Mouse (Mus musculus): Measurements from ENCODE around the gene Id1. TPM values are rescaled to one million over a fixed set of nuclear protein-coding genes. Genes with fewer than 3 reads are reported as not detected.

Gene Id1
- polyA plus RNA-seq, 1 experiment from 2014 or later: 76.1 TPM

DNA sequence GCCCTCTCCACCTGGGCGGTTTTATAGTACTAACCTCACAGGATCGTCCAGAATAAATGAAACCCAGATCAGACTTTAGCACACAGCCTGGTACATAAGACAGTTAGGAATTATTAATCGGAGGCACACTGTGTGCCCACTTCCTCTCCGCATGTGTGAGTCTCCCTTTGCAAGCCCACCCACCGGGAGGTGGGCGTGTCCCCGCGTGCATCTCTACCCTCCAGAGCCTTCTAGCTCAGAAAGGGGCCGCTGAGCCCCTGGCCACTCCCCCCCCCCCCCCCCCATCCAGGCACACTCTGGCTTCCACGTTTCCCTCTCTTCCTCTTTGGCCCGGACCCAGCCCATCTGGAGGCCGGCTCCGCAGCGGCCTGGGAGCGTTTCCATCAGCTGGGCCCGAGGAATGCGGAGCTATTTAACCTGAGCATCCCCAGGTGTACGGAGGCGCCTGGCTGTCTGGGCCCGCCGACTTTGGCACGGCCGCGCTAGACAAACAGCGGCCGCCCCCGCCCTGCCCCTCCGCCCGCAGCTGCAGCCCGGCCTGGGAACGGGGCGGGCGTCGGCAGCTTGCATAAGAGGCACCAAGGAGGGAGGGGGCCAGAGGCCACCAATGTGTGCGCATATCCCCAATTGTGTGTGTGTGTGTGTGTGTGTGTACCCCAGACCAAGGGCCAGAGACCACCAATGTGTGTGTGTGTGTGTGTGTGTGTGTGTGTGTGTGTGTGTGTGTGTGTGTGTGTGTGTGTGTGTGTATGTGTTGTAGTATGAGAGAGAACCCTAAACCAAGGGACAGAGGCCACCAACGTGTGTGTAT lies 3.2 kb downstream of the Id1 start:
- no peaks in the 10 kb centered on the region for H3K27me3 ChIP-seq (replicated peaks; ENCODE audit: control insufficient read depth, insufficient read depth, low read length)
- WGBS: under 1% methylated on average over 35 of the region's 36 CpGs
- no peaks in the 10 kb centered on the region for H3K9me3 ChIP-seq (ENCODE audit: control insufficient read depth)
- peaks cover 5% of the 10 kb centered on the region; the same call in 1 of the 2 replicates for H3K4me1 ChIP-seq (replicated peaks; ENCODE audit: control insufficient read depth, insufficient read depth, low read length)
- no peaks in the 10 kb centered on the region for H3K36me3 ChIP-seq (ENCODE audit: control insufficient read depth, insufficient read depth)
- no peak for TF ChIP-seq CTCF (IDR thresholded peaks at IDR 0.05; ENCODE audit: low read depth)
- peak overlapping the region; percentile 60 for H3K4me3 ChIP-seq (ENCODE audit: low read depth, low read length)
- 0 out of 2 replicates have a peak overlapping the region, but pooled peaks have one; percentile 8 for H3K9ac ChIP-seq (ENCODE audit: low read depth, low read length)
- H3K4me2 ChIP-seq (replicated peaks; ENCODE audit: low read depth): peak overlapping the region; percentile 68
- peak overlapping the region; percentile 85 for H3K27ac ChIP-seq (ENCODE audit: low read depth, low read length)
- peak; percentile 68 for ATAC-seq

DNA sequence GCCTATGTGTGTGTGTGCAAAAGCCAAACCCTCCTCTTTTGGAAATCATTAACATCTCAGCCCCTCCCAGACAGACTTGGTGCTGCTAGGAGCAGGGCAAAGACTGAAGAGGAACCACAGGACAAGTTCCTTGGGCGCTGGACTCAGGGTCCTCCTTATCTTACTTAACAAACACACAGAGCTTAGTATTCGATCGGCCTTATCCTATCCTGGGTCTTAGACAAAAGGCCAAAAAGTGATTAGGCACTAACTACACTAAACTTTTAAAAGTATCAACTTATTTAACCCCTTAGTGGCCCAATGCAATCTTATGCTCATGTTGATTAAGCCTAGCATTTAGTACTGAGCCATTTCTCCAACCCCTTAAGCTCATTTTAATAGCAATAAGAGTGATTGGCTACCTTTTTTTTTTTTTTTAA lies 3.8 kb downstream of the Id1 start:
- Histone ChIP-seq H3K9ac (ENCODE audit: low read depth, low read length) (no peak overlapping the region), H3K4me3 (ENCODE audit: low read depth, low read length) (no peak overlapping the region), H3K4me2 (replicated peaks; ENCODE audit: low read depth) (peak overlapping the region; percentile 68), H3K36me3 (ENCODE audit: control insufficient read depth, insufficient read depth) (no peaks in the 10 kb centered on the region), H3K4me1 (replicated peaks; ENCODE audit: control insufficient read depth, insufficient read depth, low read length) (peaks cover 4% of the 10 kb centered on the region; the same call in 1 of the 2 replicates), H3K27me3 (replicated peaks; ENCODE audit: control insufficient read depth, insufficient read depth, low read length) (no peaks in the 10 kb centered on the region), H3K27ac (ENCODE audit: low read depth, low read length) (peak overlapping the region; percentile 85), H3K9me3 (ENCODE audit: control insufficient read depth) (no peaks in the 10 kb centered on the region)
- no peak for TF ChIP-seq CTCF (IDR thresholded peaks at IDR 0.05; ENCODE audit: low read depth)
- 10% methylated on average over 3 of the region's 3 CpGs for WGBS
- ATAC-seq: peak; percentile 70

DNA sequence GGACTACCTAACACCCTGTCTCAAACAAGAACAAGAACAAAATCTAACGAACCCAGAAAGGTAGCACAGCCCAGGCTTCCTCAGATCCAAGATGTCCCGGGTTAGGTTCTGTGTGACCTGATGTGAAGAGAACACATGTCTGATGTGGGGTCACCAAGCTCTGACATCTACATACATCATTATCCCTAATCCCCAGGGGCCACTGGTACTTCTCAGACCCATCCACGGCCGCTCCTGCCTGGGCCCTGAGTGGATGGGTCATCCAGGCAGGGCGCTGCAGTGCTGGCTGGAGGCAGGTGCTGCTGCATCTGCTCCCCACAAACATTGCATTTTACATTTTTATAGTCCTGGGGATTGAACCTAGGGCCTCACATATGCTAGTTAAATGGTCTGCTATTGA lies 4.4 kb downstream of the Id1 start:
- WGBS: 56% methylated on average over 5 of the region's 5 CpGs
- Histone ChIP-seq H3K9me3 (ENCODE audit: control insufficient read depth) (no peaks in the 10 kb centered on the region), H3K36me3 (ENCODE audit: control insufficient read depth, insufficient read depth) (no peaks in the 10 kb centered on the region), H3K9ac (ENCODE audit: low read depth, low read length) (no peak overlapping the region), H3K4me1 (replicated peaks; ENCODE audit: control insufficient read depth, insufficient read depth, low read length) (peaks cover 4% of the 10 kb centered on the region; the same call in 1 of the 2 replicates), H3K27me3 (replicated peaks; ENCODE audit: control insufficient read depth, insufficient read depth, low read length) (no peaks in the 10 kb centered on the region), H3K4me2 (replicated peaks; ENCODE audit: low read depth) (no peak overlapping the region; the same call in 1 of the 2 replicates), H3K4me3 (ENCODE audit: low read depth, low read length) (no peak overlapping the region), H3K27ac (ENCODE audit: low read depth, low read length) (peak overlapping the region; percentile 85)
- no peak for ATAC-seq
- TF ChIP-seq CTCF (IDR thresholded peaks at IDR 0.05; ENCODE audit: low read depth): no peak

DNA sequence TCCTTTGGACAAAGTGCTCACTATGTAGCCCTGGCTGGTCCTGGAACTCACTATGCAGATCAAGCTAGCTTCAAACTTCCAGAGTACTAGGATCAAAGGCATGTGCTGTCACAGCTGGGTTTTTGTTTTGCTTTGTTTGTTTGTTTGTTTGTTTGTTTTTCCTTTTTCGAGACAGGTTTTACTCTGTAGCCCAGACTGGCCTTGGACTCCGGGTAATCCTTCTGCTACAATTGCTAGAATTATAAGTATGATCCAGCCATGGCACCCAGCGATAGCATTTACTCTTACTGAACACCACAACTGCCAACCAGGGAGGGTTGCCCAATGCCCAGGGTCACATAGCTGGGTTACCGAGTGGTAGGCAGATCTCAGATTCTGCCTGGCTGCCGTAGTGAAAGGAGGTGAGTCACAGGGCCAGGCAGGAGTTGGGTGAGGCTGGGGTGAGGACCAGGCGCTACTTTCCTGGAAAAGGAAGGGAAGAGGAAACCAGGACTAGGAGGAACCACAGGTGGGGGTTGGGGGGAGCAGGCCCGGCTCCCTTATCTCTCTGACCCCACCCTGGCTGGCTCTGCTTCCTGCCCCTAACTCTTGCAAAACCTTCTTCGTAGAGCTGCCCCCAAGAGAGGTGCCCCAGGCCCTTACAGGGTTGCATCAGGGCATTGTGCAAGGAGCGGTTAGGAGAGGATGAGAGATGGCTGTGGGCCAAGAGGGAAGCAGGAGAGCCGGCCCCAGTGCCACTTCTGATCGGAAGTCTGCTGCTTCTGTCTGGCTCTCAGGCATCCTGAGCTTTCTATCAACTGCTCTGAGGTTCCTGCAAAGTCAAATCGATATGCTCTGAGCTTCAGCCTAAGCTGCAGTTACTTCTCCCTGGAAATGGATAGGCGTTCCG lies 5.3 kb downstream of the Id1 start:
- Histone ChIP-seq H3K36me3 (ENCODE audit: control insufficient read depth, insufficient read depth) (no peaks in the 10 kb centered on the region), H3K4me1 (replicated peaks; ENCODE audit: control insufficient read depth, insufficient read depth, low read length) (peaks cover 4% of the 10 kb centered on the region; the same call in 1 of the 2 replicates), H3K4me2 (replicated peaks; ENCODE audit: low read depth) (peak overlapping the region; percentile 28), H3K27ac (ENCODE audit: low read depth, low read length) (peak overlapping the region; percentile 85), H3K9ac (ENCODE audit: low read depth, low read length) (no peak overlapping the region), H3K27me3 (replicated peaks; ENCODE audit: control insufficient read depth, insufficient read depth, low read length) (no peaks in the 10 kb centered on the region), H3K9me3 (ENCODE audit: control insufficient read depth) (no peaks in the 10 kb centered on the region), H3K4me3 (ENCODE audit: low read depth, low read length) (no peak overlapping the region)
- TF ChIP-seq CTCF (IDR thresholded peaks at IDR 0.05; ENCODE audit: low read depth): no peak
- peak; percentile 85 for ATAC-seq
- 14% methylated on average over 14 of the region's 14 CpGs for WGBS

DNA sequence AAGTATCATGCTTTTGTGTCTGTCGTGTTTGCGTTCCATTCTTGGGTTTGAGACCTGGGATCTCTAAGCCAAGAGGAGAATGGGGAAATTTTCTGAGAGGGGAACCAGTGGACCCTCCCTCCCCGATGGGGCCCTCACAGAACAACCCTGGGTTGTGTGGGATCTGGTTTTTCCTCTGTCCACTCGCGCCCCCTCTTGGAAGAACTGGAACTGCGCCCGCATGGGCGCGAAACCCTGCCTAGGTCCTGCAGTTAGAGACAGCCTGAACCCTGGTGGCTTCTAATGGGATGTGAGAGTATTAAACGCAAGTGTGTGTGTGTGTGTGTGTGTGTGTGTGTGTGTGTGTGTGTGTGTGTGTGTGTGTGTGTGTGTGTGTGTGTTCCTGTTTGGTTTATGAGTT lies 6.4 kb downstream of the Id1 start:
- H3K4me2 ChIP-seq (replicated peaks; ENCODE audit: low read depth): peak overlapping the region; percentile 28; the same call in 1 of the 2 replicates
- no peak overlapping the region for H3K9ac ChIP-seq (ENCODE audit: low read depth, low read length)
- 0 out of 2 replicates have a peak, but pooled peaks have one; percentile 18 for ATAC-seq
- H3K36me3 ChIP-seq (ENCODE audit: control insufficient read depth, insufficient read depth): no peaks in the 10 kb centered on the region
- peak; percentile 89 for TF ChIP-seq CTCF (IDR thresholded peaks at IDR 0.05; ENCODE audit: low read depth)
- no peaks in the 10 kb centered on the region for H3K9me3 ChIP-seq (ENCODE audit: control insufficient read depth)
- peak overlapping the region; percentile 85 for H3K27ac ChIP-seq (ENCODE audit: low read depth, low read length)
- H3K27me3 ChIP-seq (replicated peaks; ENCODE audit: control insufficient read depth, insufficient read depth, low read length): no peaks in the 10 kb centered on the region
- 24% methylated on average over 10 of the region's 10 CpGs for WGBS
- peaks cover 4% of the 10 kb centered on the region; the same call in 1 of the 2 replicates for H3K4me1 ChIP-seq (replicated peaks; ENCODE audit: control insufficient read depth, insufficient read depth, low read length)
- no peak overlapping the region; the same call in 1 of the 2 replicates for H3K4me3 ChIP-seq (ENCODE audit: low read depth, low read length)
